Mouse (Mus musculus) B cell, adult 62 days (primary cell): ENCODE data around the gene Rpusd2. TPM values are rescaled to one million over a fixed set of nuclear protein-coding genes. Genes with fewer than 3 reads are reported as not detected.

Experiments
- total RNA-seq: library from RNA; stranded (reverse); gene quantifications from 4 replicates; pipeline ENCODE4 v1.2.4, GENCODE M21; 2023

Gene Rpusd2
- 14.3 to 18.6 TPM (median 15.5 TPM) in 4 replicates for total RNA-seq

DNA sequence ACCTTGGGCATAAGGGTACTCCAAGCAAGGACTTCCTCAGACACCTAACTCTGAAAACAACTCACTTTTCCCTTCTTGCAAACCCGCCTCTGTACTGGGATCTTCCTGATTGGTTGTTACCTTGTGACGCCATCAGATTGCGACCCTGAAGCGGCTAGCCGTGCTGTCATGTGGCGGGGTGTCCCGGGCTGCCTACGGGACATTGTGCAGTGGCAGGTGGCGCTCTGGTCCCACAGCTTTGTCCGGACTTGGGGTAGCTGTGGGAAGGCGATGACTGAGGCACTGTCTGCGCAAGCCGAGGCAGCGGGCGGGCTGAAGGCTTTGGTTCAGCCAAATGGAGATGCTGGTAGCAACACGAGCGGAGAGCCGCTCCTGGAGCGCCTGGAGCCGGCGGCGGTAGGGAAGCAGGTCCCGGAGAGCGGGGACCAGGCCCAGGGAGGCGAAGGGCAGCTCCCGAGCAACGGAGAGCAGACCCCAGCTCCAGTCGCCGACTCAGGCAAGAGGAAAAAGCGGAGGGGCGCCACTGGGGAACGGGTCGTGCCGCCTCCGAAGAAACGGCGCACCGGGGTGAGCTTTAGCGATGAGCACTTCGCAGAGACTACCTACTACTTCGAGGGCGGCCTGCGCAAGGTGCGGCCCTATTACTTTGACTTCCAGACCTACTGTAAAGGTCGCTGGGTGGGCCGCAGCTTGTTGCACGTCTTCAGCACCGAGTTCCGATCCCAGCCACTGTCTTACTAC, at the start of gene Rpusd2:
Gene Rpusd2 (plus strand): TSS at position 135 of the 741 bp plus-strand sequence.

DNA sequence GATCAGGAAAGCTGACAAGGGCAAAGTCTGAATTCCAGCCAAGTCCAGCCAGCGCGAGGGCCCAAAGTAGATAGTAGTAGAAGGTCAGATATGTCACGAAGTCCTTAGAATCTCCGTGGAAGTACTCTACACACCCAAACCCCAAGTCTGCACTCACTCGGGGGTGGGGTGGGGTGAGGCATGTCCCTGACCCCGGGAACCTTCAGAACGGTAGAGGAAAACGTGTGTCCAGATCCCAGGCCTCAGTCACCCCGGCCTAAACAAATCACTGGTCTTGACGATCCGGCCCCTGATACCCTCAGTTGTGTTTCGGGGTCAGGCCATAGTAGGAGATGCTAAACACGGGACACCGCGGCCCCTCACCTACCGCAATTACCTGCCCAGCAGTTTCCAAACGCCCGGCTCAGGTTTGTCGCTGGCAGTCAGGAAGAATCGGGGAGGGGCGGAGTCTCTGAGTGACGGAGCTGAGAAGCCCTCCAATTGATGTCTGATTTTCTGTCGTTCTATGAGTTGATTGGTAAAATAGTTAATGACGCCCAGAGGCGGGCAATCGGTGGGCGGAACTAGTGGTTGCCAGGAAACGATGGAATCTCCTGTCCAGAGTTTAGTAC, 5.5 kb upstream of the Rpusd2 start, which contains the start of gene Ccdc32:
Gene Ccdc32 (minus strand): TSS at position 453 of the 611 bp plus-strand sequence.

DNA sequence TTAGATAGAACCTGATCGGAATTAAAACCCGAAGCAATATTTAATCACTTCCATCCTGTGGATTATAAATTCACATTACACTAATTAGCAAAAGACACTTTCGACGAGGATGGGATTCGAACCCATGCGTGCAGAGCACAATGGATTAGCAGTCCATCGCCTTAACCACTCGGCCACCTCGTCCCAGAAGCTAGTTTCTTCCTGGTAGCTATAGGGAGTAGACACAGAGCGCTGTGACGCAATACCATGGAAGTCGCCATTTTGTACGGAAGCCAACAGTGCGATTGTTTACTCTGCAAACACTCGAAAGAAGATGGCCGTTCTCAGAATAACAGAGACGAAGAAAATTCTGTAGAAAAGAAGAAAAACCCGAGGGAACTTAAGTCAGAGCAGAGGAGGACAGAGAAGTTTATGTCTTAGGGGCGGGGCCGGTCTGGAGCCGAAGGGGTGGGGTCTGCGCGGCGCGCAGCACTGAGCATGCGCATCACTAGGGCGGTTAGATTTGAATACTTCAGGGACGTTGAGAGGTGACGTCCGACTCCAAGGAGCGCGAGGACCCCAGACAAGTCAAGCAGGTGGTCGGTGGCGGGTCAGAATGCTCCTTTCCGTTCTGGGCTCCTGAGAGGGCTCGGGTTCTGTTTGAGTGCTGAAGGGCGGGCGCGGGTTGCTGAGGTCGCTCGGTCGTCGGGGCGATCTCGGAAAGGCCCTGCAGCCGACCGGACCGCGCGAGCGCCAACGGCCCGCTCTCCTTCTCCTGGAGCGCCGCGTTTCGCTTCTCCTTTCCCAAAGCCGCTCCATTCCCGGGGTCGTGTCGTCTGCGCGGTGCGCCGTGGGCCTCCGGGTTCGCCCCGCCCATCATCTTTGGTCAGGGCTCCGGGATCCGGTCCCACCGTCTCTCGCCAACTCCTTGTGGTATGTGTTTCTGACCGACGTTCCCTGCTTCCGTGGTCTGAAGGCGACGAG, 12.3 kb downstream of the Rpusd2 start, which contains the start of gene Knl1:
Gene Knl1 (plus strand): TSS at position 471 of the 963 bp plus-strand sequence.

Other genes with a start within 250 kb of the Rpusd2 start
- gene Knstrn, start 220.8 kb upstream of the Rpusd2 start, total RNA-seq = 7.1 to 11.5 TPM (median 8.9 TPM) in 4 replicates
- 80.1 to 89.7 TPM (median 85.3 TPM) in 4 replicates for gene Ivd, start 172.8 kb upstream of the Rpusd2 start, total RNA-seq
- gene Bahd1, start 134.4 kb upstream of the Rpusd2 start, total RNA-seq = 50.3 to 60.1 TPM (median 57.5 TPM) in 4 replicates
- 3.6 to 5.0 TPM (median 4.3 TPM) in 4 replicates for gene Chst14, start 108.3 kb upstream of the Rpusd2 start, total RNA-seq
- gene Ccdc32, start 5.4 kb upstream of the Rpusd2 start, total RNA-seq = 11.3 to 15.1 TPM (median 12.8 TPM) in 4 replicates
- gene Knl1, start 12.3 kb downstream of the Rpusd2 start, total RNA-seq = 3.4 to 5.0 TPM (median 4.4 TPM) in 4 replicates
- gene Rad51, start 78.0 kb downstream of the Rpusd2 start, total RNA-seq = 1.4 to 5.4 TPM (median 2.6 TPM) in 4 replicates
- gene Rmdn3, start 122.2 kb downstream of the Rpusd2 start, total RNA-seq = 25.9 to 39.7 TPM (median 33.3 TPM) in 4 replicates
- gene Gchfr, start 133.0 kb downstream of the Rpusd2 start, total RNA-seq = 1.0 TPM in 1 of 4 replicates, not detected in the others
- gene Gm14137, start 139.7 kb downstream of the Rpusd2 start, total RNA-seq = 6.9 to 10.6 TPM (median 8.2 TPM) in 4 replicates
- 26.6 to 40.7 TPM (median 34.8 TPM) in 4 replicates for gene Zfyve19, start 173.8 kb downstream of the Rpusd2 start, total RNA-seq
- 14.5 to 21.2 TPM (median 20.4 TPM) in 4 replicates for gene Dnajc17, start 174.0 kb downstream of the Rpusd2 start, total RNA-seq
- gene Ppp1r14d, start 195.1 kb downstream of the Rpusd2 start, total RNA-seq = not detected in 4 replicates
- gene Spint1, start 202.6 kb downstream of the Rpusd2 start, total RNA-seq = 0.24 TPM in 1 of 4 replicates, not detected in the others
- 0.35 to 0.79 TPM in 2 of 4 replicates, not detected in the others for gene Rhov, start 236.5 kb downstream of the Rpusd2 start, total RNA-seq